In the genomic region with DNA sequence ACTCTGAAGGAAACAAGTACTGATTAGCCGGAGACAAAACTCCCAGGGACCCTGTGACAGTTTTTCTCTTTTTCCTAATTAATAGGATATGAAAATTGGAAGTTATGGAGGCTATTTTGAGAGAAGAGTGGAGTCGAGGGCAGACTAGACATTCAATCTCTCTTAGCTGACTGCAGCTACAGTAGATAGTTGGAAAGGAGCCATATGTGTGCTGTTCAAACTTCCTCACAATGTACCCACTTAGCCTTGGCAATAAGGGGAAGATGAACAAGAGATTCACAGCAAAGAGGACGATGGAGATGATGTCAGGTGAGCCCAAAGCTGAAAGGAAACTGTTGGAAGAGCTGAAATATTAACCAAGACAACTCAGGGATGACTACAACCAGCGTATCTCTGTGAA, we compare ENCODE assay signal across 28 mouse cellular contexts.
"Had no signal": no experiment of that assay in that cellular context is flagged by ENCODE, and none has a peak within 500 bp of the region (broad histone marks: within the 10 kb centered on the region; RNA-seq: fewer than 3 reads in every experiment).

No protein-coding gene starts in this region.

- H3K27me3 ChIP-seq: embryonic facial prominence, embryonic 12.5 days; embryonic facial prominence, embryonic 13.5 days; embryonic facial prominence, embryonic 15.5 days; forebrain, embryonic 12.5 days; forebrain, embryonic 13.5 days; forebrain, embryonic 15.5 days had no signal

- H3K9me3 ChIP-seq: embryonic facial prominence, embryonic 10.5 days; embryonic facial prominence, embryonic 12.5 days; embryonic facial prominence, embryonic 13.5 days; embryonic facial prominence, embryonic 15.5 days; forebrain, embryonic 10.5 days; forebrain, embryonic 12.5 days; forebrain, embryonic 13.5 days; forebrain, embryonic 15.5 days; heart, embryonic 10.5 days had no signal

- DNase-seq: cerebellum, adult 9-10 months; cerebellum, adult 9-11 months; cerebellum, postnatal 10 days; cerebellum, postnatal 14 days; cerebellum, postnatal 25 days; cerebellum, postnatal 36 days; embryo, embryonic 11 days; forebrain, postnatal 0 days; gastrocnemius, adult 2 months; gastrocnemius, postnatal 10 days; gastrocnemius, postnatal 14 days; gastrocnemius, postnatal 25 days; gastrocnemius, postnatal 36 days; heart, adult 11 months; heart, adult 18-20 months; heart, adult 2 months had no signal

- H3K4me1 ChIP-seq: embryonic facial prominence, embryonic 12.5 days; embryonic facial prominence, embryonic 13.5 days; embryonic facial prominence, embryonic 15.5 days; forebrain, embryonic 12.5 days; forebrain, embryonic 13.5 days; forebrain, embryonic 15.5 days; heart, embryonic 10.5 days had no signal

- H3K27ac ChIP-seq: embryonic facial prominence, embryonic 10.5 days; embryonic facial prominence, embryonic 12.5 days; embryonic facial prominence, embryonic 13.5 days; embryonic facial prominence, embryonic 15.5 days; forebrain, embryonic 10.5 days; forebrain, embryonic 12.5 days; forebrain, embryonic 13.5 days; forebrain, embryonic 15.5 days; gastrocnemius, adult 2 months; heart, adult 2 months; heart, embryonic 10.5 days had no signal

- H3K9ac ChIP-seq: embryonic facial prominence, embryonic 12.5 days; embryonic facial prominence, embryonic 13.5 days; embryonic facial prominence, embryonic 15.5 days; forebrain, embryonic 12.5 days; forebrain, embryonic 13.5 days; forebrain, embryonic 15.5 days; forebrain, postnatal 0 days had no signal

- ATAC-seq: forebrain, embryonic 13.5 days; forebrain, embryonic 14.5 days; forebrain, embryonic 15.5 days; forebrain, embryonic 16.5 days; forebrain, postnatal 0 days had no signal

- H3K4me3 ChIP-seq: embryonic facial prominence, embryonic 10.5 days; embryonic facial prominence, embryonic 12.5 days; embryonic facial prominence, embryonic 13.5 days; embryonic facial prominence, embryonic 15.5 days; erythroblast, embryonic 14.5 days; forebrain, embryonic 10.5 days; forebrain, embryonic 12.5 days; forebrain, embryonic 13.5 days; forebrain, embryonic 15.5 days; gastrocnemius, adult 2 months; heart, adult 2 months; heart, embryonic 10.5 days had no signal

- H3K36me3 ChIP-seq: embryonic facial prominence, embryonic 10.5 days; embryonic facial prominence, embryonic 12.5 days; embryonic facial prominence, embryonic 13.5 days; embryonic facial prominence, embryonic 15.5 days; forebrain, embryonic 10.5 days; forebrain, embryonic 12.5 days; forebrain, embryonic 15.5 days; heart, embryonic 10.5 days had no signal
